Mouse (Mus musculus): Measurements from ENCODE around the gene Inpp4a. TPM values are rescaled to one million over a fixed set of nuclear protein-coding genes. Genes with fewer than 3 reads are reported as not detected.

Inpp4a gene
- total RNA-seq (2021), result 10 to 100 TPM; 16.8 to 17.8 TPM
- long read RNA-seq, experiment 1, partial matches to known transcripts, result 0 of 3 reads
- long read RNA-seq, experiment 1, other reads (novel, unspliced or antisense), result 3 of 3 reads
- long read RNA-seq, experiment 2, partial matches to known transcripts, result 0 of 3 reads
- long read RNA-seq, experiment 2, other reads (novel, unspliced or antisense), result 3 of 3 reads

DNA sequence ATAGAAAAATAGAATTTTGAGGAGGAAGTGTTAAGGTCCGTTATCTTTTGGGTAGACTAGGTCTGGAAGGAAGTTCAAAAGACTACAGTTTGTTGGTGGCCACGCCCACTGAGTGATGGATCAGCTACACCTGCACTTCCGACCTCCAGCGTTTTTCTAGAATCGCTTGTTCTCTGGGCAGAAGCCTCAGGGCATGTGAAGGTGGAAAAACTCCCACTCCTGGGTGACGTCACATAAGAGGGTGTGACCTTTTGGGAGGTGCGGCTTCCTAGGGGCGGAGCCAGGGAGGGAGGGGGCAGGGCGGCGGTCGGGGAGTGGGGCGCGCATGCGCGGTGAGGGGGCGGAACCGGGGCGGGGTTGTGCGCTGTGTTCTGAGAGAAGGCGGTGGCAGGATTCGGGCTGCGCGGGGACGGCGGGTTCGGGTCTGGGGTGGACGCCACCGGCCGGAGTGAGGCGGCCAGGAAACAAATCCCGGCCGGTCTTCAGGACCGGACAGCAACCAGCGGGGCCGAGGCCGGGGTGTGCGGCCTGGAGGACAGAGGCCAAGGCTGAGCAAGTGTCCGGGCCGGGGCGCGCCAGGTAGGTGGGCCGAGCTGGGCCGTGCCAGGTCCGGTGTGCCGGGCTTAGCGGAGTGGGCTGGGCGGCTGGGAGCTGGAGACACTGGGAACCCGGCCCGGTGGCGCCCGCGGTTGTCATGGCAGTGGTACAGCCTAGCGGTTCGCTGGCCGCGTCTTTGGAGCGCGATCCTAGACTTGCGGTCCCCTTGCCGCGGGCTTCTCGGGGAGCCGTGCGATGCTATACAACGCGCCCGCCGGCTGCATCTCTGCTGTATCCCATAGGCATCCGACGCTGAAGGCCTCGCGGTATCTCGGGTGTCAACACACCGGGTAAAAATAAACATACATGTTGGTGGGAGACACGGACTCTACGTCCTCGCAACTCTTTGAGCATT is at the start of gene Inpp4a:
TSS of gene Inpp4a (plus strand) at position 326 of the 952 bp plus-strand sequence.
- intact Hi-C loops (cut with DNase I; ENCODE audit: low total_unique reads), result no loop called here
- peak; percentile 96 for DNase-seq

DNA sequence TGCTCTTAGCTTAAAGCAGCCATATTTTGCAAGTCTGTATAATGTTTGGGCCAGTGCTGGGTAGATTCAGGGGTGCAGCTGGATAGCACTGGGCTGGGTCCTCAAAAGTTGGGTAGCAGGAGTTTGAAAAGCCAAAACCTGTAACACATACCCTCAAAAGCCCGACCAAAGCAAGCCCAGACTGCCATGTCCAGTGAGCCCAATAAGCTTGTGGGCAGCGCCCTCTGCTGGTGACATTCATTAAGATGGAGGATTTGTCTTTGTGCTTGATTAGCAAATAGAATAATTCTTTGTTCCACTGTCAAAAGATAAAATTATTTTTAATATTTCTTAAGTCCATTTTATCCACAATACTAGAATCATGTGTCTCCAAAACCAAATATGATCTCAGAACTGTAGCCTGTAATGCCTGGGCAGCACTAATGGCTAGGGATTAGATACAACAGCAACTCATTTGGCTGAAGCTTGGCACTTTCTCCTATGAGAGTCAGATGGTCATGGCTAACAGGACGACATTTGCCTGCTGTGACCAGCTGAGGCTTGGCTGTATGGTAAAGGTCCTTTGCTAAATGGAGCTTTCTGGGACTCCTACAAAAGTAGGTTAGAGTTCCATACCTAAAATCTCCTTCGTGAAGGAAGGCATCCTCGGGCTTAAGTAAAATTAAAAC is 48.9 kb upstream of the Inpp4a start:
- DNase-seq, result peak; percentile 80
- intact Hi-C loops (cut with DNase I; ENCODE audit: low total_unique reads), result loop anchor here (5.0 kb wide), 1 partner anchor 468 kb away; no protein-coding TSS in a partner anchor

DNA sequence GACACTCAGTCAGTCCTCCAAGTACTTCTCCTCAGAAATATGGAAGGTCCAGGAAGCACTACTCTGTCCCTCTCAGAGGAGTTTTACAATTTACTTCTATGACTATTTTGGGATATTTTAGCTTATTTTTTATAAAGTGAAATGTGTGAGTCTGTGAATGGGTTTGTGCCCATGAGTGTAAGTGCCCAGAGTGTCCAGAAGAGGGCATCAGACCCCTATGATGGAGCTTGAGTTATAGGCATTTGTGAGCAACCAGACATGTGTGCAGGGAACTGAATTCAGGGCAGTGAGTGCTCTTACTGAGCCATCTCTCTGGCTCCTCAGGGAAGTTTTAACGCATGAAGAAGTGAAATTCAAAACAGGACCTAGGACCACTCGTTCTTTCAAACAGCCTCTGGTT is 41.2 kb upstream of the Inpp4a start:
- intact Hi-C loops (cut with DNase I; ENCODE audit: low total_unique reads), result no loop called here

DNA sequence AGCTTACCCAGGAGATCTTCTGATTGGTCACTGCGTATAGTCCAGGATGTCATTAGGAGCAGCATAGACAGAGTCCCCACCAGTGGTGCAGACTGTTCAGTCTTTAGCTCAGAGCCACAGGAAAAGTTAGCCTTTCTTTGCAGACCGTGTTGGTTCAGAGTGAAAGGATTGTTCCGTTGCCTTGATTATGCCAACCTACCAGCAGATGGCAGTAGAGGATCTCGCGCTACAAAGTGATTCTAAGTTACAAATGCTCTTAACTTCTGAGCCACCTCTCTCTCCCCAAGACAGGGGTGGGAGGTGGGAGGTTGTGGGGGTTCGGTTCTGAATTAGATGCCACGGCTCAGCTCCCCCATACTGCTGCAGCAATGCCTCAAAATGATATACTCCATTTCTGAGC is 27.2 kb upstream of the Inpp4a start:
- peak; percentile 37 for DNase-seq
- intact Hi-C loops (cut with DNase I; ENCODE audit: low total_unique reads), result loop anchor here (5.0 kb wide), 2 partner anchors 130 to 365 kb away; no protein-coding TSS in a partner anchor

More for the DNA sequence above, 41.2 kb upstream of the Inpp4a start:
- DNase-seq, result no peak

DNA sequence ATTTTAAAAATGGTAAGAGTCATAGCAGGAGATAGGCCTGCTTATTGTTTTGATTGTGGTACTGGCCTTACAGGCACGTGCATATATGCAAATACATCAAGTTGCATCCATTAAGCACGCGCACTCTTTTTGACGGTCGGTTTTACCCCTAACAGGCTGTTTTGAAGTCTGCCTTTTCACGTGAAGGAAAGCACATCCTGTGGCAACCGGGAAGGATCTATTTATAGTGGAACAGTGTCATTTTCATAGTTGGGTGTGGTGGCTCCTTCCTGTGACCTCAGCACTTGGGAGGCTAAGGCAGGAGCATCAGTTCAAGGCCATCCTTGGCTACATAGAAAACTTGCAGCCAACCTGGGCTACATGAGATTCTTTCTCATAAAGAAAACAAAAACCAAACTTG is 13.1 kb upstream of the Inpp4a start:
- intact Hi-C loops (cut with DNase I; ENCODE audit: low total_unique reads), result no loop called here
- no peak for DNase-seq

DNA sequence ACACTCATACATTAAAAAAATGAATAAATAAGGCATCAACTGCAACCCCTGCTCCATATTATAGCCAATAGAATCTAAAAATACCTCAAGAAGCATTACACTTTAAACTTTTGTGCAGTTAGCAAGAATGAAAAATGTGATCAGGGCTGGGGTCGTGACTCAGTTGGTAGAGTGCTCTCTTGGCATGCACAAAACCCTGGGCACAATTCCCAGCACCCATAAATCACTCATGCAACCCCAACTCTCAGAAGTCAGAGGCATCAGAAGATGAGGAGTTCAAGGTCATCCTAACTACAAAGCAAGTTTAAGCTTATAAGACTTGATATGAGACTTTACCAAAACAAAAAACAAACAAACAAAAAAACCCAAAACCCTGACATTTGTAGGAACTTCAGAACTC is 11.9 kb upstream of the Inpp4a start:
- intact Hi-C loops (cut with DNase I; ENCODE audit: low total_unique reads), result no loop called here

DNA sequence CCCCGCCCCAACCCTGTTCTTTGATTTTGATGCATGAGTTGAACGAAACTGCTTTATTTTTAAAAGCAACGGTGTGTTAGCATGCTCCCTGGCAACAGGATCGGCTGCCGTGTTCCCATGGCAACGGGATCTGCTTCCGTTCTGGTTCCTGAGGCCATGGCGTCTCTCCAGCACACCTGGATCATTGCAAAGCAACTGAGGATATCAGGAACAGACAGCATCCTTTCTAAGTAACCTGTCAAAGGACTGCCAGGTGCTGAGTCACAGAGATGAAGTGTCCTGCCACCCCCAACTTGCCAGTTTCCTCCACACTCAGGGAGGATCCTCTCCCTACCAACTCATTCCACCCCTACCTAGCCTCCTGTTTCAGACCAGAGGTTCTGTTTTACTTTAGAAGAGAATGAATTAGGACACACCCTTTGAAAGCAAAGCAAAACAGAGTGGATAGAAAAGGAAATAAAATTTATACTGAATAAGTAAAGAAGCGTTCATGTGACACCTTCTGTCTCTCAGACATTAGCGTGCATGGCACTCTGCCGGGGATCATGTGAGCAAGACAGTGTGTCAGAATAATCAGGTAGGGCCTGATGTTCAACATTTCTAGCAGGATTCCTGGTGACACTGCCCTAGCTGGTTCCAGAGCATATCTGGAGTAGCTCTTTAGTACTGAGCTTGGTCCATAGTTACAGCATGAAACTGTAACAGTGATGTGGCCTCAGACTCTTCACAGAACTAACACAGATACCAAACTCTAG is 11.3 kb upstream of the Inpp4a start:
- no peak for DNase-seq
- intact Hi-C loops (cut with DNase I; ENCODE audit: low total_unique reads), result no loop called here

More for the DNA sequence above, 11.9 kb upstream of the Inpp4a start:
- DNase-seq, result no peak

DNA sequence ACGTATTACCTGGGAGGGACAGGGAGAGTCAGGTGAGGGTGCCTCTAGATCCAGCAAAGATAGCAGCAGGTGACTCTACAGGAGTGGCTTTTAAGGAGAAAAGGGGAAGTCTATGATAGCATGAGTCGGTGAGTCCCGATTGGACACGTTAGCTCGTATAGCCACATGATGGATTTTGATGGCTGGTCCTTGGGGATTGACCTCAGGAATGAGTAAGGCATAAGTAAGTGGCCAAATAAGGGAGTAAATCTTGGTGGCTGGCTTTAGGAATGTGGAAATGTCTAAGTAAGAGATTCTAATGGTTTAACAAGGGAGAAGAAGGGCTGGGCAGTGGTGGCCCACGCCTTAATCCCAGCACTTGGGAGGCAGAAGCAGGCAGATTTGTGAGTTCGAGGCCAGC is 10.7 kb upstream of the Inpp4a start:
- intact Hi-C loops (cut with DNase I; ENCODE audit: low total_unique reads), result no loop called here
- no peak for DNase-seq

DNA sequence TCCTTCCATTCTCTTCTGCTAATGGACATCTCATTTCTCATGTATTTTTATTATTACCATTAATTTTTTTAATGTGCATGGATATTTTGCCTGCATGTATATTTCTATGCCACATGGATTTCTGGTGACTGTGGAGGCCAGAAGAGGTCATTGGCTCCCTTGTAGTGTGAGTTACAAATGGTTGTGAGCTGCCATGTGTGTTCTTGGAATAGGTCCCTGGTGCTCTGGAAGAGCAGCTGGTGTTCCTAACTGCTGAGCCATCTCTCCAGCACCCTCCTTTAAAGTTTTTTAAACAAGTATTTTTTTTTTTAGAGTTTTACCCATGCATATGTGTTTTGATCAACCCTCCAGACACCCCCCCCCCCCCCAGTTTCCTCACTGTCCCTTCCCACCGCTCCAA is 3.3 kb upstream of the Inpp4a start:
- DNase-seq, result no peak
- intact Hi-C loops (cut with DNase I; ENCODE audit: low total_unique reads), result no loop called here

DNA sequence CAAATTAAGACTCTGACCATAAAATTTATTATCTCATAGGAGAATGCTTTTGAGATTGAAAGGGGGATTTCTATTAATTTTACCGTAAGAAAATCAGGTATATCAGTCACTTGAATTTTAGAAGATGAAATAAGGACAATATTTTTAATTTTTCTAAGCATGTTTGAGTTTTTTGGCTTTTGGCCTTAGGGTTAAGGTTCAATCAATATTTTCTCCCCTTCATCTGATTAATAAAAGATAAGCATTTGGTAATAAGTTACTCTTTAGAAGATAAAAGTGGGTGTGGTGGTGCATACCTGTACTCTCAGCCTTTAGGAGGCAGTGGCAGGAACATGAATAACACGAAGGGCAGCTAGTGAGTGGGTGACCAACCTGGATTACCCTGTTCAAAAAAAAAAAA is 761 bp upstream of the Inpp4a start:
- intact Hi-C loops (cut with DNase I; ENCODE audit: low total_unique reads), result no loop called here
- DNase-seq, result no peak

DNA sequence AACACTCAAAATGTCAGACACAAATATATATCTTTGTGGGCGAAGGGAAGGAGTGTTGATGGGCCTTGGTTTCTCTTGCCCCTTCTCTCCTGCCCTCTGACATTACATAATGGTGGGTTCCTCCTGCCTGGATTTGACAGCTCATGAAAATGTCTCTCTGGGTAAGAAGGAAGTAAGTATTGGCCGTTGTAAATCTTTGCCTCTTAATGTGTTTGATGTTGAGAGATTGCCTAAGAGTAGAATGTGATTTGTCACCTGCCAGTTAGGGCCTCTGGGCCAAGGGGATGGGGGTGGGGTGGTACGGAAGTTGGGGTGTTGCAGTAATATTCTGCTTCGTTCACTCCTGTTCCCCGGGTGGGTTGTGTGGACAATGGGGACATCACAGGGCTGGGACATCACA is 985 bp downstream of the Inpp4a start:
- intact Hi-C loops (cut with DNase I; ENCODE audit: low total_unique reads), result no loop called here
- DNase-seq, result no peak

DNA sequence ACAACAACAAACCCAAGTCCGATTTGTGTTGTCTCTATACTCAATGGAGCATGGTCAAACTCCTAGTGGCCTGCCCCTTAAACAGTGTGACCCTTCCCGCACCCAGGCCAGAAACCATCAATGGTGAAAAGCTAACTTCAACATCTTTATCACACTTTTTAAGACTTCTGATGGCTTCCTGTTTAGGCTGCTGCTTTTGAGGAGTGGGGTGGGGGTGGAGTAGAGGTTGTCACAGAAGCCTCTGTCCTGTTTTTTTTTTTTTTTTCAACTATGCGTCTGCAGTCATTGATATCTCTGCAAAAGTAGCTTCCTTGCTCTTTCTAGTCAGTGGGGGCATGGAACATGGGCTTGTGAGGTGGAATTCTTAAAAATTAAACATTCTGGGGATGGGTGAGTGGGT is 3.1 kb downstream of the Inpp4a start:
- intact Hi-C loops (cut with DNase I; ENCODE audit: low total_unique reads), result no loop called here
- DNase-seq, result no peak

DNA sequence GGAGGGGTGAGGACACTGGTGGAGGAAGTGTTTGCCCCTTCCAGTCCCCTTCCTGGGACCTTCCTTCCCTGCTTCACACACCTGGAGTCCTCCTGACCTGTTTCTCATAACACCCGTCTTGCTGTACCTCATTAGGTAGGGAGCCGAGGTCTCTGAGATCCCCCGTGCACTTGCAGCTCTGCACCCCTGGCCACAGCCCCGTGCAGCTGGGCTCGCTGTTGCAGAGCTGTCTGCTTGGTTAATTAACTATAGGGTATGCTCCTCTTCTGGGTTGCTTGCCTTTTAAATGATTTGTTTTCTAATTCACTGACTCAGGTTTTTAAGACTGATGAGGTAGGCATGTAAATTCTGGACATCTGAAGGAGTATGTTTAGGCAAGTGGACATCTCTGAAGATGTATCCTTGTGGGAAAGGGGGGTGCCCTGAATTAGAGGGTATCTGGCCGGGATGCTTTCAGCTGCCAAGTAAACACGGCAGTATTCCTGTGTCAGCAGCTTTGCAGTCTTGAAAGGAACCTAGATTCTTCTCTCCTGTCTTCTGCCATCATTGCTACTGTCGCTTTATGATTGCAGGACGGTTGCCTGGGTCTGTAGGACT is 6.1 kb downstream of the Inpp4a start:
- intact Hi-C loops (cut with DNase I; ENCODE audit: low total_unique reads), result no loop called here
- no peak for DNase-seq

DNA sequence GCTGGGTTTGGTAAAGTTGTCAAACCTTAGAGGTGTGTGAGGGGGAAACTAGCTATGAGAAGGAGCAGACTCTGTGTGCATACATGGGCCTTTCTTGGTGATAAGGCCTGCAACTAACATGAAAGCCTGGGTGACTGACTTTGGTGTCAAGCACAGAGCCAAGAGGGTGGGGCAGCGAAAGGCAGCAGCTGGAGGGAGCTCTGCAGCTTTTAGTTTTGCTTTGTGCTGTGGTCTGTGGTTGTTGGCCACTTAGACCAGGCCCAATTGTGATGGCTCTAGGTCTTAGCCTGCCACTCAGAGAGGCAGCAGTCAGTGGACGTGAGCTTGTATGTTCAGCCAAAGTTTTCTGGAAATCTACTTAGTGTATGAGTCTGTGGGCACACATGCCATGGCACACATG is 7.9 kb downstream of the Inpp4a start:
- peak; percentile 30 for DNase-seq
- intact Hi-C loops (cut with DNase I; ENCODE audit: low total_unique reads), result no loop called here

DNA sequence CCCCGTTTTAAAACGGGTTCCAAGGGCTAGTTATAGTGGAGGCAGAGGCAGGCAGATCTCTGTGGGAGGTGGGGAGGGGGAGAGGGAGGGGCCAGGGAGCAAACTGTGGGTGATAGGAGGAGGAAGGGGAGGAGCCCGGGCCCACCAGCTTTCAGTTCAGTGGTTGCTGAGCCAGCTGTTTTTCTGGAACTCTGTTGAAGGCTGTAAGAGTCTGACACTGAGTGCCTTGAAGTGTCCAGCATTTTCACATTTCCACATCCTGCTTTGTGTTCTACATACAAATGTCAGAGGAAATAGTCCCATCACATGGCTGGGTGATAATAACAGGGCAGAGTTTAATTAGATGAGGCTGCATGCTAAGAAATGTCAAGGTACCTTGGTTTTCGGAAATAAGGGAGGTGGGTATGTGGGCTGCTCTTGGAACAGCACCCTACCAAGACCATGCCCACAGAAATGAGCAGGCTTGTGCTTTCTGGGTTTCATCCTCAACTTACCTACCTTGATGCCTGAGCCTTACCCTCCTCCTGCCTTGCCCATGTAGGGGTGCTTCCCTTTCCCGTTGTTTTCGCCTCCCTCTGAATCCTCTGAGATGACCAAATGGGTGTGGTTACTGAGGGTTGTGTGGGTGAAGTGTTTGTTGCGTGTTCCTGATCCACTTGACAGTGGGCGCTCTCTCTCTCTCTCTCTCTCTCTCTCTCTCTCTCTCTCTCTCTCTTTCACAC is 8.5 kb downstream of the Inpp4a start:
- intact Hi-C loops (cut with DNase I; ENCODE audit: low total_unique reads), result no loop called here
- no peak for DNase-seq

DNA sequence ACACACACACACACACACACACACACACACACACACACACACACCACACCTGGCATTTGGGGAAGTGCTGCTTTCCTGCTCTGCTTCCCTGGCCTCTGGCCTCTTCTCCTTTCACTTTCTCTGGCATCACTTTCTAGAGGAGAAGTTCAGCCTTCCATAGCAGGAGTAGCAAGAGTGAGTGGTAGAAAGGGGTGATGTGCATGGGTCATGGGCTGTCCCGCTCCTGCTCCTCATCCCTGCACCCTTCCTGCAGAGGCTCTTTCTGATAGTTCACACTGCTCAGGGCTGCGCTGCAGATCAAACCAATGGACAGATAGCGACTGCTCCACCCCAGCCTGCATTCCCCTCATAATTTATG is 9.1 kb downstream of the Inpp4a start:
- intact Hi-C loops (cut with DNase I; ENCODE audit: low total_unique reads), result no loop called here
- no peak for DNase-seq

DNA sequence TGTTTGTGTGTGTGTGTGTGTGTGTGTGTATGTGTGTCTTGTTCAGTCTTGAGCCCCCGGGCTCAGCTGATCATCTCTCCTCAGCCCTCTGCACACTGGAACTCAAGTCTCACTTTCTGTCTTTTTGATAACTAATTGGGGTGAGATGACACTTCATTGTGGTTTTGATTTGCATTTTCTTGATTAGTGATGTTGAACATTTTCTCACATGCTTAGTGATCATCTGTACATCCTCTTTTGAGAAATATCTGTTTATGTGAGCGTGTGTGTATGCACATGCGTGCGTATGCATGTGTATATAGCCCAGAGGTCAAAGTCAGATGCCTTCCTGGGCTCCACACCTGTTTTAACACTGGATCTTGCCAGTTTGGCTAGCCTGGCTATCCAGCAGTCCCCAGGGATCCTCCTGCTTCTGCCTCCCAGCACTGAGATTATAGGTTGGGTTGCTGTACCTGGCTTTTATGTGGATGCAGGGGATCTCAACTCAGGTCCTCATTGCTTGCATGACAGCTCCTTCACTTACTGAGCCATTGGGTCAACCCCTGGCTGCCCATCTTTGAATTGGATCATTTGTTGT is 10.4 kb downstream of the Inpp4a start:
- intact Hi-C loops (cut with DNase I; ENCODE audit: low total_unique reads), result no loop called here
- no peak for DNase-seq

DNA sequence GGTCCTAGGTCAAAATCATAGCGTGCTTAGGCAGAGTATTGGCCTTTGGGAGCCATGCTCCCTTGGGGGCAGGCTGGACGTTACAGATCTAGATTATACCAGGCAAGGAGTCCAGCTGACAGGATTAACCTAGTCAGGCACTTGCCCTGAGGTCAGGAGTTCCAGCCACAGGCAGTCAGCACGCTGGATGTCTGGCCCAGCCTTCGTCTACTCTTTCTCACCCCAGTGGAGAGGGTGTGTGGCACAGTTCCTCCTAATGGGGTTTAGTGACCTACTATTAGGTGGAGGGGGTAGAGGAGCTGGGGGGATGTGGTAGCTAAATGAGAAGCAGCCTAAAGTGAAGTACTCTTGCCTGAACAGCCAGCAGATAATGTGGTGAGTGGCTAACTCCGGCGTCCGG is 14.7 kb downstream of the Inpp4a start:
- intact Hi-C loops (cut with DNase I; ENCODE audit: low total_unique reads), result no loop called here
- peak; percentile 5 for DNase-seq
